Mouse (Mus musculus): ENCODE measurements around the gene Cmbl. TPM values are rescaled to one million over a fixed set of nuclear protein-coding genes. Genes with fewer than 3 reads are reported as not detected.

Gene Cmbl
- polyA plus RNA-seq, 1 experiment from 2014 or later, result 5.2 TPM

- WGBS, result 88% methylated on average over 2 of the region's 2 CpGs
- ATAC-seq (ENCODE audit: insufficient read depth), result no peak
Observed at GRCm38 (mm10) chr15:31554855-31555254, 10.3 kb upstream of the Cmbl start.

GRCm38 (mm10) chr15:31561390-31561789 lies 3.8 kb upstream of the Cmbl start:
- no peaks in the 10 kb centered on the region for H3K27me3 ChIP-seq (ENCODE audit: insufficient read depth, low read length)

More at GRCm38 (mm10) chr15:31554855-31555254, 10.3 kb upstream of the Cmbl start:
- no peaks in the 10 kb centered on the region for H3K9me3 ChIP-seq (ENCODE audit: low read depth, low read length)
- no peak overlapping the region for H3K27ac ChIP-seq (ENCODE audit: low read depth)
- no peak overlapping the region for H3K4me3 ChIP-seq (ENCODE audit: low read depth, low read length)
- no peak for DNase-seq
- H3K4me1 ChIP-seq (ENCODE audit: insufficient read depth), result no peaks in the 10 kb centered on the region
- no peak overlapping the region for H3K9ac ChIP-seq
- no peak overlapping the region for H3K4me2 ChIP-seq
- H3K36me3 ChIP-seq (ENCODE audit: insufficient read depth), result no peaks in the 10 kb centered on the region
- H3K27me3 ChIP-seq (ENCODE audit: insufficient read depth, low read length), result no peaks in the 10 kb centered on the region
- no peak for TF ChIP-seq CTCF (IDR thresholded peaks at IDR 0.05; ENCODE audit: low read depth)

GRCm38 (mm10) chr15:31561976-31562375 lies 3.2 kb upstream of the Cmbl start:
- DNase-seq, result no peak
- H3K4me2 ChIP-seq, result no peak overlapping the region
- no peak for TF ChIP-seq CTCF (IDR thresholded peaks at IDR 0.05; ENCODE audit: low read depth)
- H3K27me3 ChIP-seq (ENCODE audit: insufficient read depth, low read length), result no peaks in the 10 kb centered on the region
- no peak overlapping the region for H3K4me3 ChIP-seq (ENCODE audit: low read depth, low read length)
- 90% methylated on average over 4 of the region's 4 CpGs for WGBS
- no peaks in the 10 kb centered on the region for H3K9me3 ChIP-seq (ENCODE audit: low read depth, low read length)
- ATAC-seq (ENCODE audit: insufficient read depth), result no peak
- no peak overlapping the region for H3K27ac ChIP-seq (ENCODE audit: low read depth)
- no peak overlapping the region for H3K9ac ChIP-seq
- H3K36me3 ChIP-seq (ENCODE audit: insufficient read depth), result no peaks in the 10 kb centered on the region
- H3K4me1 ChIP-seq (ENCODE audit: insufficient read depth), result 0 out of 2 replicates have a peak, but pooled peaks cover 4% of the 10 kb centered on the region

More at GRCm38 (mm10) chr15:31561390-31561789, 3.8 kb upstream of the Cmbl start:
- 0 out of 2 replicates have a peak, but pooled peaks cover 4% of the 10 kb centered on the region for H3K4me1 ChIP-seq (ENCODE audit: insufficient read depth)
- WGBS, result 78% methylated on average over 6 of the region's 6 CpGs
- ATAC-seq (ENCODE audit: insufficient read depth) (no peak), DNase-seq (no peak)
- no peak overlapping the region for H3K27ac ChIP-seq (ENCODE audit: low read depth)
- no peaks in the 10 kb centered on the region for H3K36me3 ChIP-seq (ENCODE audit: insufficient read depth)
- H3K4me2 ChIP-seq, result no peak overlapping the region
- H3K9me3 ChIP-seq (ENCODE audit: low read depth, low read length), result no peaks in the 10 kb centered on the region
- H3K9ac ChIP-seq, result no peak overlapping the region
- no peak for TF ChIP-seq CTCF (IDR thresholded peaks at IDR 0.05; ENCODE audit: low read depth)
- no peak overlapping the region for H3K4me3 ChIP-seq (ENCODE audit: low read depth, low read length)

GRCm38 (mm10) chr15:31562847-31563246 lies 2.3 kb upstream of the Cmbl start:
- WGBS, result 57% methylated on average over 8 of the region's 8 CpGs
- no peak overlapping the region for H3K4me2 ChIP-seq
- H3K4me1 ChIP-seq (ENCODE audit: insufficient read depth), result 0 out of 2 replicates have a peak, but pooled peaks cover 4% of the 10 kb centered on the region
- no peak overlapping the region for H3K4me3 ChIP-seq (ENCODE audit: low read depth, low read length)
- H3K9ac ChIP-seq, result no peak overlapping the region
- DNase-seq, result no peak
- no peak for ATAC-seq (ENCODE audit: insufficient read depth)
- no peaks in the 10 kb centered on the region for H3K36me3 ChIP-seq (ENCODE audit: insufficient read depth)
- no peaks in the 10 kb centered on the region for H3K27me3 ChIP-seq (ENCODE audit: insufficient read depth, low read length)
- no peak for TF ChIP-seq CTCF (IDR thresholded peaks at IDR 0.05; ENCODE audit: low read depth)
- H3K9me3 ChIP-seq (ENCODE audit: low read depth, low read length), result no peaks in the 10 kb centered on the region
- H3K27ac ChIP-seq (ENCODE audit: low read depth), result no peak overlapping the region

- Histone ChIP-seq H3K27me3 (ENCODE audit: insufficient read depth, low read length) (no peaks in the 10 kb centered on the region), H3K9ac (no peak overlapping the region), H3K4me3 (ENCODE audit: low read depth, low read length) (no peak overlapping the region), H3K4me1 (ENCODE audit: insufficient read depth) (peaks cover 13% of the 10 kb centered on the region; the same call in 1 of the 2 replicates), H3K36me3 (ENCODE audit: insufficient read depth) (no peaks in the 10 kb centered on the region), H3K9me3 (ENCODE audit: low read depth, low read length) (no peaks in the 10 kb centered on the region), H3K4me2 (peak overlapping the region; percentile 45), H3K27ac (ENCODE audit: low read depth) (peak overlapping the region; percentile 59; the same call in 1 of the 2 replicates)
- DNase-seq (peak; percentile 34), ATAC-seq (ENCODE audit: insufficient read depth) (no peak)
- 28% methylated on average over 19 of the region's 19 CpGs for whole genome bisulfite sequencing
- no peak for TF ChIP-seq CTCF (IDR thresholded peaks at IDR 0.05; ENCODE audit: low read depth)
Observed at GRCm38 (mm10) chr15:31563577-31564546, 1.3 kb upstream of the Cmbl start.

- DNase-seq (no peak), ATAC-seq (ENCODE audit: insufficient read depth) (no peak)
- peaks cover 13% of the 10 kb centered on the region; the same call in 1 of the 2 replicates for H3K4me1 ChIP-seq (ENCODE audit: insufficient read depth)
- no peaks in the 10 kb centered on the region for H3K36me3 ChIP-seq (ENCODE audit: insufficient read depth)
- no peak overlapping the region for H3K27ac ChIP-seq (ENCODE audit: low read depth)
- 53% methylated on average over 1 of the region's 1 CpGs for WGBS
- no peaks in the 10 kb centered on the region for H3K9me3 ChIP-seq (ENCODE audit: low read depth, low read length)
- H3K9ac ChIP-seq, result no peak overlapping the region
- H3K27me3 ChIP-seq (ENCODE audit: insufficient read depth, low read length), result no peaks in the 10 kb centered on the region
- H3K4me2 ChIP-seq, result no peak overlapping the region
- no peak overlapping the region for H3K4me3 ChIP-seq (ENCODE audit: low read depth, low read length)
- TF ChIP-seq CTCF (IDR thresholded peaks at IDR 0.05; ENCODE audit: low read depth), result no peak
Observed at GRCm38 (mm10) chr15:31565786-31566185, 597 bp downstream of the Cmbl start.

GRCm38 (mm10) chr15:31567431-31567830 lies 2.2 kb downstream of the Cmbl start:
- Histone ChIP-seq H3K4me1 (ENCODE audit: insufficient read depth) (peaks cover 13% of the 10 kb centered on the region; the same call in 1 of the 2 replicates), H3K27me3 (ENCODE audit: insufficient read depth, low read length) (no peaks in the 10 kb centered on the region), H3K9ac (no peak overlapping the region), H3K9me3 (ENCODE audit: low read depth, low read length) (no peaks in the 10 kb centered on the region), H3K27ac (ENCODE audit: low read depth) (no peak overlapping the region), H3K4me3 (ENCODE audit: low read depth, low read length) (no peak overlapping the region), H3K4me2 (no peak overlapping the region), H3K36me3 (ENCODE audit: insufficient read depth) (no peaks in the 10 kb centered on the region)
- TF ChIP-seq CTCF (IDR thresholded peaks at IDR 0.05; ENCODE audit: low read depth), result no peak
- 71% methylated on average over 7 of the region's 7 CpGs for WGBS
- DNase-seq, result no peak
- ATAC-seq (ENCODE audit: insufficient read depth), result no peak
